Mouse (Mus musculus): ENCODE measurements around the gene Il4. TPM values are rescaled to one million over a fixed set of nuclear protein-coding genes. Genes with fewer than 3 reads are reported as not detected.
A peak's percentile ranks its signal among the peaks of the same experiment; 100 is the strongest.

Gene Il4
- total and polyA plus RNA-seq, 2 experiments from 2014 or later: 4.9 TPM; not detected in 1

- Histone ChIP-seq H3K27ac (ENCODE audit: low read depth, low read length) (no peak overlapping the region), H3K36me3 (ENCODE audit: insufficient read depth, low read length) (no peaks in the 10 kb centered on the region), H3K9ac (replicated peaks; ENCODE audit: low read length, poor library complexity, severe bottlenecking) (no peak overlapping the region), H3K4me1 (ENCODE audit: insufficient read depth, low read length) (no peaks in the 10 kb centered on the region), H3K27me3 (ENCODE audit: insufficient read depth, low read length) (no peaks in the 10 kb centered on the region), H3K4me3 (ENCODE audit: low read depth, low read length) (no peak overlapping the region), H3K4me2 (ENCODE audit: low read depth, low read length, poor library complexity, severe bottlenecking) (no peak overlapping the region), H3K9me3 (ENCODE audit: low read length) (no peaks in the 10 kb centered on the region)
- no peak for TF ChIP-seq CTCF (IDR thresholded peaks at IDR 0.05)
- ATAC-seq (ENCODE audit: low FRiP score) (no peak), DNase-seq (ENCODE audit: low spot score) (no peak)
- WGBS: 92% methylated on average over 8 of the region's 8 CpGs
Measured at GRCm38 (mm10) chr11:53615575-53615974, 2.9 kb downstream of the Il4 start.

DNA sequence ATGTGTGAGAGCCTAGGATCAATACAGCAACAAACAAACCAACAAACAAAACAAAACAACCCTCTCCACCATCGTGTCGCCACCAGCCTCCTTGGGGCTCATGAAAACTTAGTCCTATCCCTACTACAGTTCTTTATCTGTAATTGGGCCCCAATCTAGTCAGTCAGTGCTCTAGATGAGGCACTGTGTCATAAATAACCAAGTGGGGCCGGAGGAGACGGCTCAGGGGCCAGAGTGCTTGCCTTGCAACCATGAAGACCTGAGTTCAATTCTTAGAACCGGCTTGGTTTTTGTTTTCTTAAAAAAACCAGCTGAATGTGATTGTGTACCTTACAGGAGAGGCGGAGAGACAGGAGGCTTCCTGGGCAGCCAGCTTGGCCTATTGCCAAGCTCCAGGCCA lies 3.3 kb downstream of the Il4 start:
- Histone ChIP-seq H3K9ac (replicated peaks; ENCODE audit: low read length, poor library complexity, severe bottlenecking) (no peak overlapping the region), H3K4me3 (ENCODE audit: low read depth, low read length) (no peak overlapping the region), H3K27me3 (ENCODE audit: insufficient read depth, low read length) (no peaks in the 10 kb centered on the region), H3K4me2 (ENCODE audit: low read depth, low read length, poor library complexity, severe bottlenecking) (no peak overlapping the region), H3K9me3 (ENCODE audit: low read length) (no peaks in the 10 kb centered on the region), H3K36me3 (ENCODE audit: insufficient read depth, low read length) (no peaks in the 10 kb centered on the region), H3K4me1 (ENCODE audit: insufficient read depth, low read length) (no peaks in the 10 kb centered on the region), H3K27ac (ENCODE audit: low read depth, low read length) (no peak overlapping the region)
- no peak for TF ChIP-seq CTCF (IDR thresholded peaks at IDR 0.05)
- no peak for DNase-seq (ENCODE audit: low spot score)
- ATAC-seq (ENCODE audit: low FRiP score): no peak
- 78% methylated on average over 6 of the region's 6 CpGs for WGBS

DNA sequence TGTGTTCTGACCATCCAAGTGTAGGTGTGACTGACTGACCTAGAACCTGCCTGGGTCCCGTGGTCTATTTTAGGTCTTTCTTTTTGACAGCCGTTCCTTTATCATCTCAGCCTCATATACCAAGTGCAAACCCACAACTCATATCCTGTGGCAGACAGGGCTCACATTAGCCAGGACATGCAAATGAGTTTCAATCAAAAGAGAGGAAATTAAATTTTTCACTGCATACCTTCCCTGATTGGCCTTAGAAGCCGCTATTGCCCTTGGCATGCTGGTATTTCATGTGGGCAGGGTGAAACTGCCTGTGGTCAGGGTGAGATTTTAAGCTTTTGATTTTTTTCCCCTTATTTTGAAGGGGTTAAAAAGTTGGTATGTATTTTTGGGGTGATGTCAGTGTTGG lies 8.8 kb downstream of the Il4 start:
- WGBS: 87% methylated on average over 3 of the region's 3 CpGs

GRCm38 (mm10) chr11:53609231-53609630 lies 9.2 kb downstream of the Il4 start:
- no peak for ATAC-seq (ENCODE audit: low FRiP score)
- TF ChIP-seq CTCF (IDR thresholded peaks at IDR 0.05): no peak
- H3K4me3 ChIP-seq (ENCODE audit: low read depth, low read length): no peak overlapping the region

More for the DNA sequence above, 8.8 kb downstream of the Il4 start:
- DNase-seq (ENCODE audit: low spot score) (no peak), ATAC-seq (ENCODE audit: low FRiP score) (no peak)
- Histone ChIP-seq H3K4me3 (ENCODE audit: low read depth, low read length) (no peak overlapping the region), H3K9ac (replicated peaks; ENCODE audit: low read length, poor library complexity, severe bottlenecking) (no peak overlapping the region), H3K4me1 (ENCODE audit: insufficient read depth, low read length) (no peaks in the 10 kb centered on the region), H3K27me3 (ENCODE audit: insufficient read depth, low read length) (no peaks in the 10 kb centered on the region), H3K27ac (ENCODE audit: low read depth, low read length) (no peak overlapping the region), H3K36me3 (ENCODE audit: insufficient read depth, low read length) (no peaks in the 10 kb centered on the region), H3K9me3 (ENCODE audit: low read length) (no peaks in the 10 kb centered on the region), H3K4me2 (ENCODE audit: low read depth, low read length, poor library complexity, severe bottlenecking) (no peak overlapping the region)
- no peak for TF ChIP-seq CTCF (IDR thresholded peaks at IDR 0.05)

DNA sequence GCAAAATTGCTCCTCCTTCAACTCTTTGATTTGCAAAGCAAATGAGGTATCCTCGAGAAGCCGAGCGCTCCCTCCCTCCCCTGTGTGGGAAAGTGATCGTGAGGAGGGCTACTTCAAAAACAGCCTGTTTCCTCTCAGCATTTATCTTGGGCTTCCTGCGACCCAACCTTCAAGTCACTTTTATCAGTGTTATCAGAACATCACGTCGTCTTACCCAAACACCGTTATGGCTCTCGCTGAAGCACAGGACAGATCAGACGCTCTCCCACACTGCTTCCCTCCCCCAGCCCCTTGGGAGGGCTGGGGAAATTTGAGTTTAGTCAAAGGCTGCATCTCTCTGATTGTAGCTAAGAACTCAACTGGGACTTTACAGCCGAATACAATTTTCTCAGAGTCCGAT lies 12.9 kb downstream of the Il4 start:
- Histone ChIP-seq H3K36me3 (ENCODE audit: insufficient read depth, low read length) (peaks cover 15% of the 10 kb centered on the region), H3K9me3 (ENCODE audit: low read length) (no peaks in the 10 kb centered on the region), H3K4me1 (ENCODE audit: insufficient read depth, low read length) (no peaks in the 10 kb centered on the region), H3K4me3 (ENCODE audit: low read depth, low read length) (no peak overlapping the region), H3K27me3 (ENCODE audit: insufficient read depth, low read length) (no peaks in the 10 kb centered on the region), H3K9ac (replicated peaks; ENCODE audit: low read length, poor library complexity, severe bottlenecking) (no peak overlapping the region), H3K4me2 (ENCODE audit: low read depth, low read length, poor library complexity, severe bottlenecking) (no peak overlapping the region), H3K27ac (ENCODE audit: low read depth, low read length) (no peak overlapping the region)
- no peak for TF ChIP-seq CTCF (IDR thresholded peaks at IDR 0.05)
- ATAC-seq (ENCODE audit: low FRiP score) (no peak), DNase-seq (ENCODE audit: low spot score) (no peak)
- 6% methylated on average over 12 of the region's 12 CpGs for WGBS

More at GRCm38 (mm10) chr11:53609231-53609630, 9.2 kb downstream of the Il4 start:
- 73% methylated on average over 6 of the region's 6 CpGs for WGBS
- no peak overlapping the region for H3K4me2 ChIP-seq (ENCODE audit: low read depth, low read length, poor library complexity, severe bottlenecking)
- no peaks in the 10 kb centered on the region for H3K9me3 ChIP-seq (ENCODE audit: low read length)
- no peak for DNase-seq (ENCODE audit: low spot score)
- H3K36me3 ChIP-seq (ENCODE audit: insufficient read depth, low read length): no peaks in the 10 kb centered on the region; the same call in 1 of the 2 replicates
- H3K9ac ChIP-seq (replicated peaks; ENCODE audit: low read length, poor library complexity, severe bottlenecking): no peak overlapping the region
- no peaks in the 10 kb centered on the region for H3K4me1 ChIP-seq (ENCODE audit: insufficient read depth, low read length)
- H3K27ac ChIP-seq (ENCODE audit: low read depth, low read length): no peak overlapping the region
- no peaks in the 10 kb centered on the region for H3K27me3 ChIP-seq (ENCODE audit: insufficient read depth, low read length)

DNA sequence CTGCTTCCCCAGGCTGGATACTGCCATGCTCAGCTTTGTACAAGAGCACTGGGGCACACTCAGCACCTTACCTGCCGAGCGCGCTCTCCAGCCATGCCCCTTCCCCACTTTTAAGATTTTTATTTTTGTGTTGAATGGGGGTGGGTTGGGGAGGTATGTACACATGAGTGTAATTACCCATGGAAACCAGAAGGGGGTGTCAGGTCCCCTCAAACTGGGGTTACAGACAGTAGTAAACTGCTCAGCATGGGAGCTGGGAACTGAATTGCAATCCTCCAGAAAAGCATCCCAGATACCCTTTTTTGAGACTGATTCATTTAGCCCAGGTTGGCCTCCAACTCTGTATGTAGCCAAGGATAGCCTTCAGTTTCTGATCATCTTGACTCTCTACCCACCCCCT lies 13.5 kb downstream of the Il4 start:
- ATAC-seq (ENCODE audit: low FRiP score) (no peak), DNase-seq (ENCODE audit: low spot score) (no peak)
- H3K9ac ChIP-seq (replicated peaks; ENCODE audit: low read length, poor library complexity, severe bottlenecking): no peak overlapping the region
- H3K36me3 ChIP-seq (ENCODE audit: insufficient read depth, low read length): peaks cover 21% of the 10 kb centered on the region
- H3K9me3 ChIP-seq (ENCODE audit: low read length): no peaks in the 10 kb centered on the region
- 93% methylated on average over 3 of the region's 3 CpGs for WGBS
- no peak overlapping the region for H3K4me2 ChIP-seq (ENCODE audit: low read depth, low read length, poor library complexity, severe bottlenecking)
- no peak overlapping the region for H3K27ac ChIP-seq (ENCODE audit: low read depth, low read length)
- no peaks in the 10 kb centered on the region for H3K4me1 ChIP-seq (ENCODE audit: insufficient read depth, low read length)
- H3K27me3 ChIP-seq (ENCODE audit: insufficient read depth, low read length): no peaks in the 10 kb centered on the region
- no peak overlapping the region for H3K4me3 ChIP-seq (ENCODE audit: low read depth, low read length)
- peak; percentile 38 for TF ChIP-seq CTCF (IDR thresholded peaks at IDR 0.05)

Data from midbrain, postnatal 0 days (tissue).